Mouse (Mus musculus): ENCODE results near the gene Cmklr1. TPM values are rescaled to one million over a fixed set of nuclear protein-coding genes. Genes with fewer than 3 reads are reported as not detected.

Cmklr1 gene
- polyA plus RNA-seq, 1 experiment from 2014 or later, result 3.1 TPM

GRCm38 (mm10) chr5:113565101-113565854 lies 84.9 kb downstream of the Cmklr1 start:
- H3K4me2 ChIP-seq (replicated peaks; ENCODE audit: low read depth, low read length), result no peak overlapping the region
- H3K36me3 ChIP-seq (ENCODE audit: control insufficient read depth, insufficient read depth, low read length), result no peaks in the 10 kb centered on the region
- H3K27me3 ChIP-seq (ENCODE audit: control insufficient read depth, insufficient read depth, low read length), result no peaks in the 10 kb centered on the region
- H3K9ac ChIP-seq (ENCODE audit: low read depth, low read length), result no peak overlapping the region
- no peak overlapping the region for H3K27ac ChIP-seq (ENCODE audit: low read depth, low read length)
- no peak overlapping the region for H3K4me3 ChIP-seq (ENCODE audit: low read depth, low read length)
- DNase-seq (ENCODE audit: low spot score) (no peak), ATAC-seq (ENCODE audit: low FRiP score) (no peak)
- WGBS, result 79% methylated on average over 10 of the region's 10 CpGs
- H3K4me1 ChIP-seq (replicated peaks; ENCODE audit: control insufficient read depth, insufficient read depth, low read length), result no peaks in the 10 kb centered on the region
- no peaks in the 10 kb centered on the region for H3K9me3 ChIP-seq (ENCODE audit: control insufficient read depth, low read length)

GRCm38 (mm10) chr5:113564463-113564862 lies 85.8 kb downstream of the Cmklr1 start:
- no peaks in the 10 kb centered on the region for H3K9me3 ChIP-seq (ENCODE audit: control insufficient read depth, low read length)
- ATAC-seq (ENCODE audit: low FRiP score), result no peak
- WGBS, result 35% methylated on average over 4 of the region's 4 CpGs
- no peaks in the 10 kb centered on the region for H3K4me1 ChIP-seq (replicated peaks; ENCODE audit: control insufficient read depth, insufficient read depth, low read length)
- no peak overlapping the region for H3K4me2 ChIP-seq (replicated peaks; ENCODE audit: low read depth, low read length)
- no peak overlapping the region for H3K27ac ChIP-seq (ENCODE audit: low read depth, low read length)
- no peak overlapping the region for H3K4me3 ChIP-seq (ENCODE audit: low read depth, low read length)
- H3K36me3 ChIP-seq (ENCODE audit: control insufficient read depth, insufficient read depth, low read length), result no peaks in the 10 kb centered on the region
- no peak for DNase-seq (ENCODE audit: low spot score)
- no peak overlapping the region for H3K9ac ChIP-seq (ENCODE audit: low read depth, low read length)
- no peaks in the 10 kb centered on the region for H3K27me3 ChIP-seq (ENCODE audit: control insufficient read depth, insufficient read depth, low read length)

Other genes with a start within 250 kb of the Cmklr1 start
- 7.7 and 8.5 TPM in 2 replicates for gene Wscd2, start 160.1 kb downstream of the Cmklr1 start, polyA plus RNA-seq (2014; fragmentation: Nextera tagmentation; extraction: Ambion mirVana)
- gene 1700069L16Rik, start 74.3 kb upstream of the Cmklr1 start, polyA plus RNA-seq (2014; fragmentation: Nextera tagmentation; extraction: Ambion mirVana), result not detected in 2 replicates
- gene Ficd, start 85.4 kb upstream of the Cmklr1 start, polyA plus RNA-seq (2014; fragmentation: Nextera tagmentation; extraction: Ambion mirVana), result 3.3 and 3.8 TPM in 2 replicates
- 45.1 and 51.1 TPM in 2 replicates for gene Sart3, start 122.1 kb upstream of the Cmklr1 start, polyA plus RNA-seq (2014; fragmentation: Nextera tagmentation; extraction: Ambion mirVana)
- 108 TPM in 2 replicates for gene Iscu, start 122.3 kb upstream of the Cmklr1 start, polyA plus RNA-seq (2014; fragmentation: Nextera tagmentation; extraction: Ambion mirVana)
- 18.8 and 21.3 TPM in 2 replicates for gene Tmem119, start 150.1 kb upstream of the Cmklr1 start, polyA plus RNA-seq (2014; fragmentation: Nextera tagmentation; extraction: Ambion mirVana)
- gene Selplg, start 182.2 kb upstream of the Cmklr1 start, polyA plus RNA-seq (2014; fragmentation: Nextera tagmentation; extraction: Ambion mirVana), result 0.96 and 1.0 TPM in 2 replicates